Mouse (Mus musculus) myocyte (in vitro differentiated cells): ENCODE data around the gene Bid.

Source experiments
- CEBPB ChIP-seq: IDR thresholded peaks from 2 replicates; pipeline ENCODE4 v1.6.1; 2011; ENCODE audit warnings: mild to moderate bottlenecking, moderate library complexity; ENCODE audit not compliant: poor library complexity, insufficient read depth, severe bottlenecking
- E2F4 ChIP-seq: IDR thresholded peaks from one replicate; pipeline ENCODE4 v1.6.1; 2011; ENCODE audit warnings: mild to moderate bottlenecking, control low read depth, moderate library complexity; ENCODE audit not compliant: insufficient read depth
- MAX ChIP-seq: IDR thresholded peaks from one replicate; pipeline ENCODE4 v1.6.1; 2011; ENCODE audit warnings: low read depth, mild to moderate bottlenecking, control low read depth
- MYOD1 ChIP-seq, 3 experiments: IDR thresholded peaks; one replicate each; pipeline ENCODE4 v1.6.1; 2011; ENCODE audit warnings: control low read depth in 2 of 3, low read depth in 2 of 3, mild to moderate bottlenecking in 2 of 3, moderate library complexity in 1 of 3; ENCODE audit not compliant: insufficient read length in 2 of 3, control insufficient read depth in 1 of 3
- MYOG ChIP-seq, 3 experiments: IDR thresholded peaks; one replicate each; pipeline ENCODE4 v1.6.1; 2011; ENCODE audit warnings: control low read depth in 2 of 3, low read depth in 2 of 3, mild to moderate bottlenecking in 2 of 3; ENCODE audit not compliant: insufficient read length in 2 of 3, control insufficient read depth in 1 of 3, insufficient read depth in 1 of 3
- POLR2A ChIP-seq: IDR thresholded peaks from one replicate; pipeline ENCODE4 v1.6.1; 2011; ENCODE audit warnings: low read depth, mild to moderate bottlenecking, control low read depth, moderate library complexity; ENCODE audit not compliant: insufficient read length
- POLR2AphosphoS2 ChIP-seq: IDR thresholded peaks from one replicate; pipeline ENCODE4 v1.6.1; 2011; ENCODE audit warnings: low read depth, control low read depth; ENCODE audit not compliant: insufficient read length
- REST ChIP-seq: IDR thresholded peaks from one replicate; pipeline ENCODE4 v1.6.1; 2011; ENCODE audit warnings: mild to moderate bottlenecking, control low read depth, moderate library complexity; ENCODE audit not compliant: insufficient read depth, insufficient read length
- SRF ChIP-seq: IDR thresholded peaks from one replicate; pipeline ENCODE4 v1.6.1; 2011; ENCODE audit warnings: low read depth; ENCODE audit not compliant: control insufficient read depth, insufficient read length
- TCF12 ChIP-seq: IDR thresholded peaks from one replicate; pipeline ENCODE4 v1.6.1; 2011; ENCODE audit warnings: mild to moderate bottlenecking, control low read depth; ENCODE audit not compliant: poor library complexity, insufficient read depth, severe bottlenecking
- USF1 ChIP-seq: IDR thresholded peaks from one replicate; pipeline ENCODE4 v1.6.1; 2011; ENCODE audit warnings: low read depth, mild to moderate bottlenecking, control low read depth, moderate library complexity

DNA sequence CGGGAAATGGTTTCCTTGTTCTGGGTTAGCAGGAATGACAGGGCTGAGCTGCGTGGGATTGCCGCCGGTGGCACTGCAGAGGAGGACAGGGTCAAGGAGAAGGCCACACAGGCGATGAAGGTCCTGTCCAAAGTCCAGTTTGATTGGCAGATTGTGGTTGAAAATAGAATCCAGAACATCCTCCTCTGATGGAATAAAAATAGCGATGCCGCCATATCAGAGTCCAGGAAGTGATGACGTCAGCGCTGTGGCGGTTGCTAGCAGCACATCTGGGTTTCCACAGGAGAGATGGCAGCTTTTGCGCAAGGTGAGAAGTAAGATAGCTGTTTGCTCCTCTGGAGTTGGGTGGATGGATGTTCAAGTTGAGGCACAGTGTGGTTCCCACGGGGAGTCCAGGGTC, 15.9 kb upstream of the Bid start:
- TF ChIP-seq TCF12 (no peak), POLR2A (no peak), E2F4 (no peak), CEBPB (no peak), MYOD1 (IDR thresholded peaks at IDR 0.05; ENCODE audit: control insufficient read depth in 1 of 3, insufficient read length in 2 of 3, low read depth in 2 of 3) (no peak), POLR2AphosphoS2 (no peak), USF1 (no peak), REST (no peak), MAX (no peak), SRF (no peak), MYOG (IDR thresholded peaks at IDR 0.05; ENCODE audit: control insufficient read depth in 1 of 3, insufficient read depth in 1 of 3, insufficient read length in 2 of 3, low read depth in 2 of 3) (no peak)
